Mouse (Mus musculus) ovary, adult 18-20 months (tissue): Measurements from ENCODE around the gene Rims4.

Experiments
- DNase-seq: peaks from one replicate; pipeline ENCODE4 v3.0.0; 2022; ENCODE audit warnings: low spot score, mixed read lengths

Rims4 gene

DNA sequence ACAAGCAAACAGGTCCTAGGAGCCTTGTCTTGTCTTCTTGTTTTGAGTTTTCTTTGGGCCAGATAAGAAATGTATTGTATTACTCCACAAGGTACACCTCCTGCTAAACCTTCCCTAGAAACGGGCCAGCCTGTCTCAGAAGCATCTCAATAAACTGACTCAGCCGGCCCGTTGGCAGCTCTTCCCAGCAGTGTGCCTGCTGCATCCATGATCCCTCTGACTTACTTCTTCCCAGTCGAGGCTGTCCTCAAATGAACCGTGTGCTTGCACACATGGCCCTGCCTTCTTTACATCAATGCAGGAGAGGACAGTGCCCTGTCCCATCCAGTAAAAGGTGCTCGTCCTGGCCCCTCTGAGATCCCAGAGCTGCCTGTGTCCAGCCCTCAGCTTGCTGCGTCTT, 8.9 kb downstream of the Rims4 start:
- DNase-seq: no peak

DNA sequence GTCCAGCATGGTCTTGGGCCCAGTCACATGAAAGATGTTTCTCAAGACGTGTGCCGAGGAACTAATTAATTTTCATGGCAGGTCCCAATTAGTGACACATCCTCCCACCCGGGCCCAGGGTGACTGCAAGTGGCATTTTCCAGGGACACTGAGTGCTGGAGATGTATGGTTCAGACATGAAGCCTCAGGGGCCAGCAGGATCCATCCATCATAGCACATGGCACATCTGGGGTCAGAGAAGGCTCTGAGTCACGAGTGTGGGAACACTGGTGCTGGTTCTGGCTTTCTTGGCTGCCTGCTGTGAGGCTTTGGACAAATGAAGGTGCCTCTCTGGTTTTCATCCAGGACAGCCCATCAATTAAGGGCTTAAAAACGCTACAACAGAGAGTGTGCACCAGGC, 11.4 kb downstream of the Rims4 start:
- DNase-seq: no peak

DNA sequence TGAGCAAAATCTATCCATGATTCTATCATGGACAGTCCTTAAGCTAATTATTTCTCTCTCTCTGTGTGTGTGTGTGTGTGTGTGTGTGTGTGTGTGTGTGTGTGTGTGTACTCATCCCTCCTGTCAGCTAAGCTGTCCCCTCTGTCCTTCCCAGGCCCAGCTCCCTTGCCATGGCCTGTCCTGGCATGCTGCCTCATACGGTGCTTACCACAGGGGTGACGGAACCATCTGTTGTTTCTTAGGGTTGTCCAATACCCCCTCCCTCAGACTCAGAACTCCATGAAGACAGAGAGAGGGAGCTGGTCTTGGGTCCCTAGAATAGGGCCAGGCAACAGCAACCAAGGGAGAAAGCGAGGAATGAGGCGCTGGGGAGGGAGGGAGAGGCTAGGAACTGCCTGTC, 14.2 kb downstream of the Rims4 start:
- no peak for DNase-seq

- no peak for DNase-seq
These were observed 15.0 kb downstream of the Rims4 start for GRCm38 (mm10) chr2:163903461-163903860.

- no peak for DNase-seq
These were observed 16.0 kb downstream of the Rims4 start for GRCm38 (mm10) chr2:163902448-163902847.

DNA sequence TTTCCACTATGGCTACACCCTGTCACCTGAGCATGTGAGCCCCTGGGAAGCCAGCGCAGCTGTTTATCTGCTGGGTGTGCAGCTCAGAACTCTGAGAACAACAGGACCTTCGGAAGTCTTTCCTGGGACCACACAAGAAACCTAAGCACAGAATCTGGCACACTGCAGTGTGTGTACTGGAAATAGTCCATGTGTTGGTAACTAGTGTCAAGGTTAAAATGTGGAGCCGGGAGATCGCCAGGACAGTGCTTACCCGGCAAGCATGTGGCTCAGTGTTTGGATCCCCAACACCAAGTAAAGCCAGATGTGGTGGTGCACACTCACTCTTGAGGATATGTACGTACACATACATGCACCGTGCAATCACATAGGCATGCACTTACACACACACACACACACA, 17.4 kb downstream of the Rims4 start:
- peak; percentile 26 for DNase-seq

GRCm38 (mm10) chr2:163899910-163900411, 18.5 kb downstream of the Rims4 start:
- no peak for DNase-seq

GRCm38 (mm10) chr2:163897988-163898535, 20.4 kb downstream of the Rims4 start:
- no peak for DNase-seq

DNA sequence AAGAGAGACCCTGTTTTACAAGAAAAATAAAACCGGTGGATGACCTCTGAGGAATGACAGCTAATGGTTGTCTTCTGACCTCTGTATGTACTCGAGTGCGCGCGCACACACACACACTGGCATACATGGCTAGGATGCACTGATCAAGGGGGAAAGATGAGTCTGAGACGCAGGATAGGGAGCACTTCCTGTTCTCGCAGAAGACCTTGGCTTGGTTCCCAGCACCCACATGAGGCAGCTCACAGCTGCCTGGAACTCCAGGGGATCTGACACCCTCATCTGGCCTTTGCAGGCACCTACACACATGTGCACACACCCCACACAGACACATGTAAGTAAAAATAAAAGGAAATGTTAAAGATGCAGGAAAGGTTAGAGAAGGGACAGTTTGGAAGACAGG, 21.5 kb downstream of the Rims4 start:
- DNase-seq: no peak

DNA sequence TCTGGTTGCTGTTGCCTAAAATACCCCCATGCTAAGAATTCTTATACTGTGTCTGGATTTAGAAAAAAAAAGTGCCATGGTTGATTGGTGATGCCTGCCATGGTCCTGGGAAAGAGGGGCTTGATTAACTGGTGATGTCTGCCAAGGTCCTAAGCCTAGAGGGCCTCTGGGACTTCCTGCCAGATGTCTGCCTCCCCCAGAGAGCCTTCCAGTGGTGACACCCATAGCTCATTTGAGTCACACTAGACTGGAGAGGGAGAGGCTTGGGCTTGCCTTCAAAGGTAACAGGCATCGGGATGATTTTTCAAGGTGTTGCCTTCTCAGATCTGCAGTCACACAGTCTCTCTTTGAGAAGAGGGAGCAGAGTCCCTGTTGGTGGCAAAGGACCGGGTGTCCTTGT, 23.3 kb downstream of the Rims4 start:
- DNase-seq: no peak

GRCm38 (mm10) chr2:163893446-163894370, 24.8 kb downstream of the Rims4 start:
- no peak for DNase-seq

DNA sequence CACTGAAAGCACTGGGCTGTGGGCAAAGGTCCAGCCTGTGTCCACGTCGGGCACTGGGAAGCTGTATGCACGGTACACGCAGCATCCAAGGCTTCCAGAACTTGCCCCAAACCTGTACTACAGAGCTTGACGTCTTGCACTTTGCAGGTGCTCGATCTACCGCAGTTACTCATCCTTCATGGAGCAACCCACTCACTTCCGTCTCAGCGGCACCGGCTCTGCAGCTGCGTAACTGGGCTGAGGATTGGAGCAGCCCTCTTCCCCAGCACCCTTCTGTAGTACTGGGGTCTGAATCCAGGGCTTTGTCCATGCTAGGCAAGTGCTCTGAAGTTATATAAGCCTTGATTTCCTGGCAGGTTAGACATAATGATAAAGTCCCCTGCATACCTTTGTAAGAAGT, 27.2 kb downstream of the Rims4 start:
- no peak for DNase-seq

GRCm38 (mm10) chr2:163890586-163890985, 27.9 kb downstream of the Rims4 start:
- DNase-seq: no peak

DNA sequence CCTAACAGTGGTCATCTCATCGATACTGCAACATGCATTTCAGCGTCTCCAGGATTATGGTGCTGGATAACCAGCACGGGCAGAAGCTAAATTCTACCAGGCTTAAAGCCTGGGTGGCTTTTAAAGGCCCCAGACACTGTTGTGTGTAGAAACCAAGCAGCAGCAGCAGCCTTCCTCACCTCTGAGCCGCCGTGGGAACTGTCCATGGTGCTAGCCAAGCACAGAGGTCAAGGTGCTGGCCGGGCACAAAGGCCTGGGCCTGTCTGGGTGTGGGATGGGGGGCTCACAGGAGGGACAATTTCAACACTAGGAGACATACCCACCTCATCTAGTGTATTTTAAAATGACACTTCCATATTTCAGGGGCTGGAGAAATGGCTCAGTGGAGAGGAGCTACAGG, 29.1 kb downstream of the Rims4 start:
- no peak for DNase-seq

- DNase-seq: no peak
These were observed 35.4 kb downstream of the Rims4 start for GRCm38 (mm10) chr2:163882859-163883652.

DNA sequence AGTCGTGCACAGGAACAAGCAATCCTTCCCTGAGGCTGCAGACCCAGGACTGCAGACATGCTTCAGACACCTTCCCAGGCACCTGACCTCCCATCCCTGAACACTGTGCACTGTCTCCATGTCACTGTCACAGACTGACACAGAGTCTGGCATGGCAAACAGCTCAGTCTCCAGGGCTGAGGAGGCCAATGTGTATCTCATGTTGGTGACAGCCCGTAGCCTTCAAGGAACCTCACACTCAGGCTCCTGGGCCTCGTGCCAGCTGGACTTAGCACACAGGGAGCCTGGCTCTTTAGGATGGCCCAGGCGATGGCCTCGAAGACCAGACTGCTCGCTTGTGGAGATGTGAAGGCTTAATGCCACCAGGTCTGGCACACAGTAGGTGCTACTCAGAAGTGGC, 37.6 kb downstream of the Rims4 start:
- peak; percentile 60 for DNase-seq

DNA sequence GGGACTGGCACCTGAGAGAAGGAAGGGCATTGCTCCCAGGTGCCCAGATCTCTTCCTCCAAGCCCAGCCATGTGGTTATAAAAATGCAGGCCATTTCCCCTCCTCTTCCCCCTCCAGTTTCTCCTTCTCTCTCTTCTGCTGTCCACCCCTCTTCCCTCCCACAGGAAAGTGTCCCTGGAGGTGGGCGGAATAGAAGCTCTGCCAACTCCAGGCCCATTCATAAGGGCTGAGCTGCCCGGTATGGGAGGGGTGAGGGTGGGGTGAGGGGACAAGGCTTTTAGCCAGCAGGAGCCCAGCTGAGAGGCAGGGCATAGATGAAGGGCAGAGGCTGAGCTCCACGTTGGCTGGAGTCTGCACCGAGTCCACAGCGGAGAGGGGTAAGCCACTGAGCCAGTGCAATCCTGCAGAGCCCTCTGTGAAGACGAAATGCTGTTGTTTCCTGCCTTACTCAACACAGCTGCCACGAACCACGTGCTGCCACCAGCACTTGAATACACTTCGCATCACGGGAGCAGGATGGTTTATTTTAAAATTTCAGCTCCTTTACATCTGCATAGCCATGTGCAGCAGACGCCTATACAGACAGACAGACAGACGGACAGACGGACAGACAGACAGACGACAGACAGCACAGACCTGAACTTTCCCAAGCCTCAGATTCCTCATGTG, 41.5 kb downstream of the Rims4 start:
- no peak for DNase-seq

- DNase-seq: no peak
These were observed 43.0 kb downstream of the Rims4 start for GRCm38 (mm10) chr2:163875484-163875883.

GRCm38 (mm10) chr2:163874877-163875276, 43.6 kb downstream of the Rims4 start:
- no peak for DNase-seq

GRCm38 (mm10) chr2:163871906-163872305, 46.6 kb downstream of the Rims4 start:
- DNase-seq: no peak

DNA sequence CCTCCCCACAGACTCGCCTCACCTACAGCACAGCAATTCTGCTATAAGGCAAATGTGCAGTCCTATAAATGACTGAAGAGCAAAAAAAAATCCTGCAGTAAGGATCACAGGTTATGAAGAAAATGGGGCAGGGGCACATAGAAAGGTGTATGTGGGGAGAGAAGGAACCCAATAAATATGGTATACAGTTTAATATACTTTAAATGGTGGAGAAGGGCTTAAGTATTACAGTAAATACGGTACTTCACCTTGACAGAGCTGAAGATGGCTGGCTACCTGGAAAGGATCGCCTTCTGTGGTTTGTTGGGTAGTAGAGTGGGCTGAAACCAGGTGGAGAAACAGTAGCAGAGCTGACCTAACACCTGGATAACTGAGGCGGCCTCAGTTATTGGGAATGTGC, 47.2 kb downstream of the Rims4 start:
- DNase-seq: no peak

- no peak for DNase-seq
These were observed 48.7 kb downstream of the Rims4 start for GRCm38 (mm10) chr2:163869783-163870182.
